Mouse (Mus musculus) myocyte (in vitro differentiated cells): ENCODE measurements at regions not wholly inside any gene's neighbourhood (a gene's known extent, or its start where the extent isn't known, plus 50 kb on each side); places are given as distances from the start of the nearest gene placed in this dataset.
"Not testable (repeated sequence)": the region's sequence is repeated elsewhere in the genome, so short reads cannot be mapped to it uniquely, and the experiment has no call there.

Experiments used
- H3K27me3 ChIP-seq: one replicate; pipeline ENCODE4 v1.6.1; 2011; ENCODE audit not compliant: control insufficient read depth, insufficient read depth, insufficient read length
- H3K36me3 ChIP-seq: one replicate; pipeline ENCODE4 v1.6.1; 2011; ENCODE audit not compliant: control insufficient read depth, insufficient read depth
- H3K4me2 ChIP-seq: one replicate; pipeline ENCODE4 v1.6.1; 2011; ENCODE audit warnings: low read depth, control low read depth
- H3K4me3 ChIP-seq: one replicate; pipeline ENCODE4 v1.5.1; 2011; ENCODE audit warnings: mild to moderate bottlenecking, control low read depth, moderate library complexity
- H3K79me2 ChIP-seq: one replicate; pipeline ENCODE4 v1.6.1; 2011; ENCODE audit not compliant: control insufficient read depth, insufficient read depth
- H3ac ChIP-seq: one replicate; pipeline ENCODE4 v1.6.1; 2011; ENCODE audit not compliant: control insufficient read depth, insufficient read length
- CEBPB ChIP-seq: IDR thresholded peaks from 2 replicates; pipeline ENCODE4 v1.6.1; 2011; ENCODE audit warnings: mild to moderate bottlenecking, moderate library complexity; ENCODE audit not compliant: poor library complexity, insufficient read depth, severe bottlenecking
- E2F4 ChIP-seq: IDR thresholded peaks from one replicate; pipeline ENCODE4 v1.6.1; 2011; ENCODE audit warnings: mild to moderate bottlenecking, control low read depth, moderate library complexity; ENCODE audit not compliant: insufficient read depth
- MAX ChIP-seq: IDR thresholded peaks from one replicate; pipeline ENCODE4 v1.6.1; 2011; ENCODE audit warnings: low read depth, mild to moderate bottlenecking, control low read depth
- MYOD1 ChIP-seq, 3 experiments: IDR thresholded peaks; one replicate each; pipeline ENCODE4 v1.6.1; 2011; ENCODE audit warnings: control low read depth in 2 of 3, low read depth in 2 of 3, mild to moderate bottlenecking in 2 of 3, moderate library complexity in 1 of 3; ENCODE audit not compliant: insufficient read length in 2 of 3, control insufficient read depth in 1 of 3
- MYOG ChIP-seq, 3 experiments: IDR thresholded peaks; one replicate each; pipeline ENCODE4 v1.6.1; 2011; ENCODE audit warnings: control low read depth in 2 of 3, low read depth in 2 of 3, mild to moderate bottlenecking in 2 of 3; ENCODE audit not compliant: insufficient read length in 2 of 3, control insufficient read depth in 1 of 3, insufficient read depth in 1 of 3
- POLR2A ChIP-seq: IDR thresholded peaks from one replicate; pipeline ENCODE4 v1.6.1; 2011; ENCODE audit warnings: low read depth, mild to moderate bottlenecking, control low read depth, moderate library complexity; ENCODE audit not compliant: insufficient read length
- POLR2AphosphoS2 ChIP-seq: IDR thresholded peaks from one replicate; pipeline ENCODE4 v1.6.1; 2011; ENCODE audit warnings: low read depth, control low read depth; ENCODE audit not compliant: insufficient read length
- REST ChIP-seq: IDR thresholded peaks from one replicate; pipeline ENCODE4 v1.6.1; 2011; ENCODE audit warnings: mild to moderate bottlenecking, control low read depth, moderate library complexity; ENCODE audit not compliant: insufficient read depth, insufficient read length
- SRF ChIP-seq: IDR thresholded peaks from one replicate; pipeline ENCODE4 v1.6.1; 2011; ENCODE audit warnings: low read depth; ENCODE audit not compliant: control insufficient read depth, insufficient read length
- TCF12 ChIP-seq: IDR thresholded peaks from one replicate; pipeline ENCODE4 v1.6.1; 2011; ENCODE audit warnings: mild to moderate bottlenecking, control low read depth; ENCODE audit not compliant: poor library complexity, insufficient read depth, severe bottlenecking
- TCF3 ChIP-seq: IDR thresholded peaks from one replicate; pipeline ENCODE4 v1.6.1; 2011; ENCODE audit warnings: low read depth, control low read depth; ENCODE audit not compliant: insufficient read length
- USF1 ChIP-seq: IDR thresholded peaks from one replicate; pipeline ENCODE4 v1.6.1; 2011; ENCODE audit warnings: low read depth, mild to moderate bottlenecking, control low read depth, moderate library complexity

DNA sequence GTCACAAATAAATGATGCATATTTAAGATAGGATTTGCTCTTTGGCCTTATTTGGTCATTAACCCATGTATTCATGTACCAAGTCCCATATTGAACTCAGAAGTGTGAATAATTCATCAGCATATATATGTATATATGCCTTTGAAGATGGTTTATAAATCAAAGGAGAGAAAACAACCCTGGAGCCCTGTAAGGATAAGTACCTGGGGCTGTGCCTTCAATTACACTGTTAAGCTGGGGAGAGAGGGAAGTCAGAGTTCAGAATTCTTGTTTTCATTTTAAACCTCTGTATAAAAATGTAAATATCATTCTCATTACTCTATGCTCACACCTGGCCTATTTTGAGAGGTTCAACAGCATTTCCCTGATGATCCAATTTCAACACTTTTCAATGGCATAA, 299.8 kb upstream of the Gm6657 start:
- TF ChIP-seq TCF3 = no peak
- no peak for TF ChIP-seq CEBPB
- TF ChIP-seq USF1 = no peak
- no peak for TF ChIP-seq REST
- TF ChIP-seq E2F4 = no peak
- H3K27me3 ChIP-seq = no peaks in the 10 kb centered on the region

GRCm38 (mm10) chr12:77895508-77895907, 298.5 kb upstream of the Gm6657 start:
- TF ChIP-seq REST (no peak), E2F4 (no peak), CEBPB (no peak), MYOG (IDR thresholded peaks at IDR 0.05; ENCODE audit: control insufficient read depth in 1 of 3, insufficient read depth in 1 of 3, insufficient read length in 2 of 3, low read depth in 2 of 3) (no peak), TCF12 (no peak), TCF3 (no peak), SRF (no peak), USF1 (no peak), POLR2AphosphoS2 (no peak), POLR2A (no peak), MYOD1 (IDR thresholded peaks at IDR 0.05; ENCODE audit: control insufficient read depth in 1 of 3, insufficient read length in 2 of 3, low read depth in 2 of 3) (no peak), MAX (no peak)
- Histone ChIP-seq H3K36me3 (no peaks in the 10 kb centered on the region), H3ac (no peak overlapping the region), H3K4me3 (no peak overlapping the region), H3K79me2 (no peaks in the 10 kb centered on the region), H3K27me3 (no peaks in the 10 kb centered on the region), H3K4me2 (no peak overlapping the region)

More for the DNA sequence above, 299.8 kb upstream of the Gm6657 start:
- Histone ChIP-seq H3K4me3 (no peak overlapping the region), H3K79me2 (no peaks in the 10 kb centered on the region), H3K36me3 (no peaks in the 10 kb centered on the region), H3K4me2 (no peak overlapping the region), H3ac (no peak overlapping the region)

DNA sequence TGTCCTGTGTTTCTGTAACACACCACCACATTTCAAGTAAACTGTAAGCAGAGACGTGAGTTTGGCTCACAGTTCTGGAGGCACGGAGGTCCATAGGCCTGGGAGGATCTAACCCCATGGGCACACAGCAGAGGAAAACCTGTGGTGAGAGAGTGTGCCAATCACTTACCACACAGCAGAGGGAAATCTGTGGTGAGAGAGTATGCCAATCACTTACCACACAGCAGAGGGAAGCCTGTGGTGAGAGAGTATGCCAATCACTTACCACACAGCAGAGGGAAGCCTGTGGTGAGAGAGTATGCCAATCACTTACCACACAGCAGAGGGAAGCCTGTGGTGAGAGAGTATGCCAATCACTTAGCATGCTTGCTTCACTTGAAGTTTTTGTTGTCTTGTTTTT, 295.1 kb upstream of the Gm6657 start:
- H3K79me2 ChIP-seq, H3K36me3 ChIP-seq, H3K4me2 ChIP-seq, H3K4me3 ChIP-seq, H3K27me3 ChIP-seq, H3ac ChIP-seq: not testable (repeated sequence)

DNA sequence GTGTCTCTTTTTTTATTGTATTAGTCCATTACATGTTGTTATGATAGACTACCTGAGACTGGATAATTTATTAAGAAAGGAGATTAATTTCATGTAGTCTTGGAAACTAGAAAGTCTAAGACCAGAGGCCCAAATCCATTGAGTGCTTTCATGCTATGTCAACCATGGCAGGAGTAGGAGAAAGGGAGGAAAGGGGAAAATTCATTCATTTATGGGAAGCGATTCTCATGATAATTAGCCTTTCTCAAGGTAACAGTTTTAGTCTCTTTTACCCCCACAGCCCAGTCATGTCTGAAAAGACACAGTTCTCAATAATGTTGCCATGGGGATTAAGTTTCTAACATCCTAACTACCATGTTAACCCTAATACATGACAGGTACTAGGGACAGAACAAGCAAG, 292.8 kb upstream of the Gm6657 start:
- no peak for TF ChIP-seq TCF3
- no peak for TF ChIP-seq REST
- no peak for TF ChIP-seq TCF12
- TF ChIP-seq USF1 = no peak
- TF ChIP-seq SRF = no peak
- TF ChIP-seq MAX = no peak
- TF ChIP-seq E2F4 = no peak
- no peak for TF ChIP-seq CEBPB
- no peak for TF ChIP-seq POLR2AphosphoS2
- no peak for TF ChIP-seq MYOD1 (IDR thresholded peaks at IDR 0.05; ENCODE audit: control insufficient read depth in 1 of 3, insufficient read length in 2 of 3, low read depth in 2 of 3)
- TF ChIP-seq POLR2A = no peak
- TF ChIP-seq MYOG (IDR thresholded peaks at IDR 0.05; ENCODE audit: control insufficient read depth in 1 of 3, insufficient read depth in 1 of 3, insufficient read length in 2 of 3, low read depth in 2 of 3) = no peak
- Histone ChIP-seq H3ac (no peak overlapping the region), H3K79me2 (no peaks in the 10 kb centered on the region), H3K4me2 (no peak overlapping the region), H3K36me3 (no peaks in the 10 kb centered on the region), H3K27me3 (no peaks in the 10 kb centered on the region), H3K4me3 (no peak overlapping the region)

DNA sequence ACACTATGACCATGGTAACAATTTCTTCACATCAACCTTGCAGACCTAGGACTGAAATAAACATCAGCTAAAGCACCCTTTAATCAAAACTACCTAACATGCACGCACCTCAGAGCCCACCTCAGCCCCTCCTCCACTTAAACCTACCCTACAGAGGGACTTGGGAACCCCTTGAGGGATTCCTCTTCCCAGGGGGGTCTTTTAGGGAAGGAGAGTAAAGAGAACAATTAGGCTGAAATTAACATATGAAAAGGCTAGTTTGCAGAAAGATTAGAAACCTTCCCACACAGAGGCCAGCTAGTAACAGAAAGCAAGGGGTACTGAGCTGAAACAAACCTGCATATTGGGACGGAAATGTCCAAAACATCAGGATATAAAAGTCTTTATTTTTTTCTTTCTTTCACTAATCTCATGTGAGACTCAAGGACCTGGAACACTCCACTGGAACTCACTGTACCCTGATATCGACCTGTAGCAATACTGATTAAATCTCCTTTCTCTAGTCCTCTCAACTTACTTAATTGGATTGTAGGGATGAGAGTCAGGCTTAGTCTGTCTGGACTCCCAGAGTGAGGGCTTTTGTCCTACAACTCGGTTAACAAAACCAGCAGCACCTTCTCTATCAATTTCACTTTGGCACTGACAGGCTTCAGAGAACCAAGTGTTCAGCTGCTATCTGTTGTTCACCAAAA, 281.0 kb upstream of the Gm6657 start:
- no peak overlapping the region for H3ac ChIP-seq

More for the DNA sequence above, 281.0 kb upstream of the Gm6657 start:
- no peak overlapping the region for H3K4me2 ChIP-seq
- no peak overlapping the region for H3K4me3 ChIP-seq
- H3K36me3 ChIP-seq = no peaks in the 10 kb centered on the region
- no peaks in the 10 kb centered on the region for H3K79me2 ChIP-seq
- no peaks in the 10 kb centered on the region for H3K27me3 ChIP-seq
- no peak for TF ChIP-seq SRF
- TF ChIP-seq TCF12 = no peak
- TF ChIP-seq POLR2AphosphoS2 = no peak
- no peak for TF ChIP-seq MAX
- TF ChIP-seq POLR2A = no peak
- no peak for TF ChIP-seq E2F4
- no peak for TF ChIP-seq MYOD1 (IDR thresholded peaks at IDR 0.05; ENCODE audit: control insufficient read depth in 1 of 3, insufficient read length in 2 of 3, low read depth in 2 of 3)
- no peak for TF ChIP-seq REST
- no peak for TF ChIP-seq CEBPB
- TF ChIP-seq TCF3 = no peak
- TF ChIP-seq MYOG (IDR thresholded peaks at IDR 0.05; ENCODE audit: control insufficient read depth in 1 of 3, insufficient read depth in 1 of 3, insufficient read length in 2 of 3, low read depth in 2 of 3) = no peak
- no peak for TF ChIP-seq USF1
